Mouse (Mus musculus) forebrain, embryonic 16.5 days (tissue): ENCODE data around the gene R3hdml. TPM values are rescaled to one million over a fixed set of nuclear protein-coding genes. Genes with fewer than 3 reads are reported as not detected.
"Not testable (repeated sequence)": the region's sequence is repeated elsewhere in the genome, so short reads cannot be mapped to it uniquely, and the experiment has no call there.

Experiments used
- ATAC-seq: fragments of 200-750 bp; cut with Nextera tagmentation; 2 replicates; pipeline ENCODE4 v1.8.0; 2017; ENCODE audit warnings: mild to moderate bottlenecking, moderate library complexity
- H3K27ac ChIP-seq: fragments of 300-500 bp; sonication (generic); 2 replicates; pipeline ENCODE4 v1.5.1; 2014; ENCODE audit warnings: low read length, control low read depth
- H3K27me3 ChIP-seq: fragments of 300-500 bp; sonication (generic); replicated peaks from 2 replicates; pipeline ENCODE4 v1.6.1; 2014; ENCODE audit warnings: low read length; ENCODE audit not compliant: control insufficient read depth, insufficient read depth
- H3K36me3 ChIP-seq: fragments of 300-500 bp; sonication (generic); 2 replicates; pipeline ENCODE4 v1.6.1; 2014; ENCODE audit not compliant: control insufficient read depth, insufficient read depth
- H3K4me1 ChIP-seq: fragments of 300-500 bp; sonication (generic); replicated peaks from 2 replicates; pipeline ENCODE4 v1.6.1; 2014; ENCODE audit warnings: low read length; ENCODE audit not compliant: control insufficient read depth, insufficient read depth
- H3K4me2 ChIP-seq: fragments of 300-500 bp; sonication (generic); 2 replicates; pipeline ENCODE4 v1.6.1; 2014; ENCODE audit warnings: mild to moderate bottlenecking, low read length, control low read depth
- H3K4me3 ChIP-seq: fragments of 300-500 bp; sonication (generic); replicated peaks from 2 replicates; pipeline ENCODE4 v1.5.1; 2014; ENCODE audit warnings: mild to moderate bottlenecking, low read length, control low read depth
- H3K9ac ChIP-seq: fragments of 300-500 bp; sonication (generic); replicated peaks from 2 replicates; pipeline ENCODE4 v1.6.1; 2014; ENCODE audit warnings: low read depth, low read length, control low read depth
- H3K9me3 ChIP-seq: fragments of 300-500 bp; sonication (generic); 2 replicates; pipeline ENCODE4 v1.6.1; 2016; ENCODE audit warnings: low read length; ENCODE audit not compliant: control insufficient read depth
- WGBS: fragments of 180-500 bp; shearing (Covaris S2); extraction: QIAGEN DNeasy Blood & Tissue Kit; methylation state at CpG from one replicate; pipeline ENCODE4 v1.1.7; 2014; 5-methylcytosine and 5-hydroxymethylcytosine counted together
- polyA plus RNA-seq: library from polyadenylated mRNA; unstranded; fragments of >200 nt; fragmentation: Nextera tagmentation; extraction: Ambion mirVana; gene quantifications from 2 replicates; pipeline ENCODE4 v1.2.1, GENCODE M21; 2015

R3hdml gene
- polyA plus RNA-seq, 1 experiment from 2014 or later, result not detected

DNA sequence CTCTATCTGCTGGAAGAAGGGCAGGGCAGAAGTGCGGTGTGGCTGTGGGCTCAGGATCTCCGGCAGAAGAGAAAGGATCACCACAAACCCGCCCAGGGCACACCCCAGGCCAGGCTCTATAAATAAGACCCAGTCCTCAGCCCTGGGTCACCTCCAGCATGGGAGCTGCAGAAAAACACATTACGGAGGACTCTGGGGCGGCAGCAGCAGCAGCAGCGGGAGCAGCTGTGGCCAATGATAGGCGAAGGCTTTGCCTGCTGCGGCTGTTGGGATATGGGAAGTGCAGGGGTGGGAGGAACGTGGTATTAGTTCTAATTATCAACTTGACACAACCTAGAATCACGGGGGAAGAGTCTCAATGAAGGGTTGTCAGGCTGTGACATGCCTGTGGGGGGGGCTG, 32.7 kb upstream of the R3hdml start:
- peak overlapping the region; percentile 35; the same call in 1 of the 2 replicates for H3K9ac ChIP-seq
- no peak overlapping the region for H3K27ac ChIP-seq
- ATAC-seq, result peak; percentile 69
- H3K9me3 ChIP-seq, result no peaks in the 10 kb centered on the region
- no peaks in the 10 kb centered on the region for H3K27me3 ChIP-seq
- WGBS, result 48% methylated on average over 10 of the region's 10 CpGs
- H3K4me2 ChIP-seq, result peak overlapping the region; percentile 29
- peaks cover 6% of the 10 kb centered on the region for H3K36me3 ChIP-seq
- H3K4me1 ChIP-seq, result peaks cover 7% of the 10 kb centered on the region
- H3K4me3 ChIP-seq, result peak overlapping the region; percentile 12; the same call in 1 of the 2 replicates

DNA sequence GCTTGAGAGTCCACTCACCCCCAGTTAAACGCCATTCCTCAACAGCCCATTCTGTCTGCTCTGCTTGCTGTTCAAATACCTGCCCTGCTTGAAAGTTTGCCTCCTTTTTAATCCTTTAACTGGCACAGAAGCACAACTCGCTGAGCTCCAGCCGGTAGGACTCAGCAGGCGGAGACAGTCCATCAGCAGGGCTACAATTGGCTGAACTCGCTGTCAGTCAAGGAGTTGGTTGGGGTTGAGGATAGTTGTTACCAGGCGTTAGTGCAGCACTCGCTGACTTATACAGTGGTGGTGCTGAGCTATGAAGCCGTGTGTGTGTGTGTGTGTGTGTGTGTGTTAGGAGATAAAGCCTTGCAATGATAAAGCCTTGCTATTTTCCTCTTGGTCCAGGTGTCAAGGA, 31.5 kb upstream of the R3hdml start:
- Histone ChIP-seq H3K27me3 (no peaks in the 10 kb centered on the region), H3K4me2 (no peak overlapping the region), H3K9ac (no peak overlapping the region), H3K4me3 (no peak overlapping the region), H3K27ac (no peak overlapping the region), H3K4me1 (peaks cover 7% of the 10 kb centered on the region), H3K9me3 (no peaks in the 10 kb centered on the region), H3K36me3 (no peaks in the 10 kb centered on the region)
- WGBS, result 87% methylated on average over 8 of the region's 8 CpGs
- no peak for ATAC-seq

GRCm38 (mm10) chr2:163461307-163461706, 30.8 kb upstream of the R3hdml start:
- not testable (repeated sequence) for H3K27me3 ChIP-seq, H3K9me3 ChIP-seq, H3K27ac ChIP-seq, H3K4me1 ChIP-seq, H3K36me3 ChIP-seq, H3K9ac ChIP-seq, H3K4me2 ChIP-seq, H3K4me3 ChIP-seq, ATAC-seq
- WGBS, result 89% methylated on average over 8 of the region's 9 CpGs

GRCm38 (mm10) chr2:163462386-163462785, 29.7 kb upstream of the R3hdml start:
- no peak overlapping the region for H3K27ac ChIP-seq
- H3K4me2 ChIP-seq, result no peak overlapping the region
- H3K4me1 ChIP-seq, result peaks cover 7% of the 10 kb centered on the region
- 84% methylated on average over 5 of the region's 5 CpGs for WGBS
- H3K27me3 ChIP-seq, result no peaks in the 10 kb centered on the region
- no peaks in the 10 kb centered on the region for H3K9me3 ChIP-seq
- no peak overlapping the region for H3K4me3 ChIP-seq
- H3K36me3 ChIP-seq, result peaks cover 4% of the 10 kb centered on the region; the same call in 1 of the 2 replicates
- no peak for ATAC-seq
- no peak overlapping the region for H3K9ac ChIP-seq

- H3K36me3 ChIP-seq, result peaks cover 4% of the 10 kb centered on the region; the same call in 1 of the 2 replicates
- H3K9me3 ChIP-seq, result no peaks in the 10 kb centered on the region
- no peak overlapping the region for H3K4me3 ChIP-seq
- no peak for ATAC-seq
- H3K9ac ChIP-seq, result no peak overlapping the region
- H3K4me2 ChIP-seq, result no peak overlapping the region
- peaks cover 7% of the 10 kb centered on the region for H3K4me1 ChIP-seq
- no peaks in the 10 kb centered on the region for H3K27me3 ChIP-seq
- H3K27ac ChIP-seq, result no peak overlapping the region
- 85% methylated on average over 11 of the region's 11 CpGs for WGBS
Measured at GRCm38 (mm10) chr2:163462801-163463200, 29.3 kb upstream of the R3hdml start.

DNA sequence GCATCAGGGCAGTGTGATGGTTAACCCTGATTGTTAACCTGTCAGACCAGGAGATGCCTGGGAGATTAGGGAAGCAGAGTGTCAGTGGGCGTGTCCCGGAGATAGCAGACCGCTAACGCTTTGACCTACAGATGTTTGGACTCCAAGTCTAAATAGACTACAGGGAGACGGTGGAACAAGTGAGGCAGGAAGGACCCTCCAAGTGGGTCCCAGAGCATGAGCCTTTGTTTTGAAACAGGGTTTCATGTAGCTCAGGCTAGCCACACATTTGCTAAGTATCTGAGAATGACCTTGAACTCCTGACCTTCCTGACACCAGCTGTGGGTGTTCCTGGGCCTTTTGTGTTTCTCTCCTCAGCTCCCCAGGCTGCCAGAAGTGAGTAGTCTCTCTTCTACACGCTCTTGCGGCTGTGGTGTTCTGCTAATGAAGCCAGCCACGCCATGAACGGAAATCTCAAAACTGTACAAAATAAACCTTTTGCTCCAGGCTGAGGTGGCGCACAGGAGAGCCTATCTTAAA, 28.8 kb upstream of the R3hdml start:
- Histone ChIP-seq H3K9me3 (no peaks in the 10 kb centered on the region), H3K27ac (no peak overlapping the region), H3K4me3 (no peak overlapping the region), H3K36me3 (peaks cover 4% of the 10 kb centered on the region; the same call in 1 of the 2 replicates), H3K4me2 (no peak overlapping the region), H3K27me3 (no peaks in the 10 kb centered on the region), H3K9ac (no peak overlapping the region), H3K4me1 (peaks cover 7% of the 10 kb centered on the region)
- no peak for ATAC-seq
- WGBS, result 73% methylated on average over 10 of the region's 10 CpGs

- Histone ChIP-seq H3K4me2 (no peak overlapping the region), H3K9ac (no peak overlapping the region), H3K36me3 (peaks cover 8% of the 10 kb centered on the region), H3K27me3 (no peaks in the 10 kb centered on the region), H3K4me3 (no peak overlapping the region), H3K27ac (no peak overlapping the region), H3K9me3 (no peaks in the 10 kb centered on the region), H3K4me1 (peaks cover 5% of the 10 kb centered on the region)
- WGBS, result 77% methylated on average over 4 of the region's 4 CpGs
- ATAC-seq, result no peak
Measured at GRCm38 (mm10) chr2:163463998-163464397, 28.1 kb upstream of the R3hdml start.

DNA sequence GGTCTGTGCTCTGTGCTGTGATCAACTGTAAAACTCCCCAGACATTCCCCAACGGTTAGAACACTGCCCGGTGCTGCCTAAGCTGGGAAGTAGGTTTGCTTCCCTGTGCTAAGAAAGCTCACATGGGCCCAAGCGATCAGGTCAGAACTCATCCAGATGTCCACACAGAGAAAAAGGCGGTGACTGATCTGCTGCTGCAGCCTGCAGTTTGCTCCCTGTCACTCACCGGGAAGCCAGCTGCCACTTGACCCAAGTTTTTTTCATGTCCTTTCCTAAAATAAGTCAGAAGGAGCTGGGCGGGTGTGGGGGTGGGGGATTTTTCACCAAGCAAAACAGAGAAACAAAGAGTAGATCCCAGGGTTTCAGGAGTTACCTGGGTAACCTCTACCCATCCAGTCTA, 27.6 kb upstream of the R3hdml start:
- Histone ChIP-seq H3K9ac (no peak overlapping the region), H3K4me1 (no peaks in the 10 kb centered on the region; the same call in 1 of the 2 replicates), H3K27ac (no peak overlapping the region), H3K36me3 (peaks cover 14% of the 10 kb centered on the region), H3K4me3 (no peak overlapping the region), H3K4me2 (no peak overlapping the region), H3K9me3 (no peaks in the 10 kb centered on the region), H3K27me3 (no peaks in the 10 kb centered on the region)
- ATAC-seq, result no peak
- WGBS, result 84% methylated on average over 6 of the region's 6 CpGs

DNA sequence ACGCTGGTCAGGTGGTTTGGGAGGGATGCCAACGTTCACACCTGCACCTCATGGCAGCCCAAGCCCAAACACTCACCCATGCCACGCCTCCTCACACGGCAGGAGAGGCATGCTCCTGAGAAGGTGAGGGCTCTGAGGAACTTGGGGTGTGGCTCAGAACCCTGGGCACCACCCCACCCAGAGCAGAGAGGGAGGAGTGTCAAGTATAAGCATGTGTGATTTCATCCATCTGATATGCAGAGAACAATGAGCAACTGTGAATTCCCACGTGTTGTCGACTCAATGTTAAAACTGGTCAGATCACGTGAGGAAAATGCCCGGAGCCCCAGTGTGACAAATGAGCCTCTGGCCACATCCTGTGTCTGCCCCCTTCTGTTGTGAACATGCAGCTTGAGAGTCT, 25.3 kb upstream of the R3hdml start:
- Histone ChIP-seq H3K4me1 (peaks cover 8% of the 10 kb centered on the region), H3K27ac (no peak overlapping the region), H3K4me2 (no peak overlapping the region), H3K9me3 (no peaks in the 10 kb centered on the region), H3K27me3 (no peaks in the 10 kb centered on the region), H3K4me3 (no peak overlapping the region), H3K36me3 (peaks cover 15% of the 10 kb centered on the region), H3K9ac (no peak overlapping the region)
- 78% methylated on average over 8 of the region's 8 CpGs for WGBS
- ATAC-seq, result no peak

DNA sequence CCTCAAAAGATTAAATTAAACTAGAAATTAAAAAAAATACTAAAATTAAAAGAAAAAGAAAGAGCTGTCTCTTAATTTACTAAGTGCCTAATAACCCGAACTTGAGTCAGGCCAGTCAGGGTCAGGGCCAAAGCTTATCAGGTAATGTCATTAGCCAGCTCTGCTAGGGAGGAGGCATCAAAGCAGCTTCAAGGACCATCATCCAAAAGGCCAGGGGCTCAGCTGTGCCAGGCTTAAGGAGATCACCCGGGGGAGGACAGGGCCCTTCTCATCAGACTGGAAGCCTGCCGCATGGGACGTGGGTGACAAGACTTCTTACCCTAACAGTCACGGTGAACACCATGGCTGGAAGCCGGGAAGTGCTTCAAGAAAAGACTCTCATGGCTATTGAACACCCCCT, 24.5 kb upstream of the R3hdml start:
- 94% methylated on average over 6 of the region's 6 CpGs for WGBS
- Histone ChIP-seq H3K4me3 (no peak overlapping the region), H3K27ac (no peak overlapping the region), H3K4me2 (no peak overlapping the region), H3K36me3 (peaks cover 15% of the 10 kb centered on the region), H3K9ac (no peak overlapping the region), H3K9me3 (no peaks in the 10 kb centered on the region), H3K27me3 (no peaks in the 10 kb centered on the region), H3K4me1 (peaks cover 9% of the 10 kb centered on the region)
- no peak for ATAC-seq
